Mouse (Mus musculus): ENCODE data around the gene Syap1. TPM values are rescaled to one million over a fixed set of nuclear protein-coding genes. Genes with fewer than 3 reads are reported as not detected.
"Not testable (repeated sequence)": the region's sequence is repeated elsewhere in the genome, so short reads cannot be mapped to it uniquely, and the experiment has no call there.

The Syap1 gene
- polyA plus RNA-seq, 1 experiment from 2014 or later: 23.7 TPM

DNA sequence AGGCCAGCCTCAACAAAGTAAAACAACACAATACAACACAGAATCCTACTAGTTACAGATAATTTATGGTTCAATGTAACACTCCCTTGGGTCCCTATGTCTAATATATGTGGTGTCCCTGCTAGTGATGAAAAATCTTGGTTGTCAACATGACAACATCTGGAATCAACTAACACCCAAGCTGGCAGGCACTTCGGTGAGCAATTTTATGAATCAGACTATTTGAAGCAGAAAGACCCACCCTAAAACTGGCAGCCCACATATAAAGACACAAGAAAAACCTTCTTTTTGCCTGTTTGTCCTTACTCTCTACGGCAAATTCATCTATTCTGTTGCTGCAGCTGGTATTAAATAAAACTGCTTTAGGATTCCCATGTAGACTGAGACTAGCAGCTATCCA is 14.5 kb downstream of the Syap1 start:
- Histone ChIP-seq H3K9me3 (replicated peaks) (no peaks in the 10 kb centered on the region), H3K36me3 (ENCODE audit: poor library complexity, severe bottlenecking) (peaks cover 25% of the 10 kb centered on the region; the same call in 1 of the 2 replicates), H3K4me3 (no peak overlapping the region), H3K4me2 (no peak overlapping the region), H3K4me1 (no peaks in the 10 kb centered on the region), H3K27ac (no peak overlapping the region), H3K27me3 (no peaks in the 10 kb centered on the region), H3K9ac (no peak overlapping the region)
- ATAC-seq: no peak
- 96% methylated on average over 2 of the region's 2 CpGs for WGBS

DNA sequence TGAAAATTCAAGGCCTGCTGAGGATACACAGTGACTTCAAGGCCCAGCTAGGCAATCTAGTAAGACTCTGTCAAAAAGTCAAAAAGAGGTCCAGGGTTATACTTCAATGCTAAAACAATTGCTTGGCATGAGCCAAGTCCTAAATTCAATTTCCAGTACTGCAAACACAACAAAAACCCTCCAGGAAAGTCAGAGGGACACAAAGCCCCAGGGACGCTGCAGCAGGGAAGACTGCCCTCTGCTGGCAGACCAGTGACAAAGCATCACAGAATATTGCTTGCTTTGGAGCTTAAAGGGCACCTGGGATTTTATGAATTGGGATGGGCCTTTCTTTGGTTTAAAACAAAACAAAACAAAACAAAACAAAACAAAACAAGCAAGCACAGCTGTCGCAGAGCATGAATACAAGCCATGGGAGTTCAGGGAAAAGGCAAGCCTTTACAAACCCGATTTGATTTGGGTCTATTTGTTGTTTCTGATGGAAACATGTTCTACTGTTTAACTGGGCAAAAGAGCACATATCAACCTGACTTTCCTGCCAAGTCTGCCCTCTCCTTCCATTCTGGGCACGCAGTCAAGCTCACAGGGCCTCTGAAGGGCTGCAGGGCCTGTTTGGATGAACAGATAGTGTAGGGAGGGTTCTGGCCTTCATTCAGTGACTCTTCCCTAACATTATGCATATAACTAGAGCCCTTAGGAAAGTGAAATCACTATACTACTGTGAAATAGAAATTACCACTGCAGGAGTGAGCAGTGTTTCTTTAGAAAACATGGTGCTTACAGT is 16.3 kb downstream of the Syap1 start:
- Histone ChIP-seq H3K27me3 (no peaks in the 10 kb centered on the region), H3K9me3 (replicated peaks) (no peaks in the 10 kb centered on the region), H3K4me1 (no peaks in the 10 kb centered on the region), H3K9ac (no peak overlapping the region), H3K4me2 (no peak overlapping the region), H3K4me3 (no peak overlapping the region), H3K27ac (no peak overlapping the region), H3K36me3 (ENCODE audit: poor library complexity, severe bottlenecking) (peaks cover 18% of the 10 kb centered on the region; the same call in 1 of the 2 replicates)
- ATAC-seq: no peak
- WGBS: 40% methylated on average over 4 of the region's 4 CpGs

DNA sequence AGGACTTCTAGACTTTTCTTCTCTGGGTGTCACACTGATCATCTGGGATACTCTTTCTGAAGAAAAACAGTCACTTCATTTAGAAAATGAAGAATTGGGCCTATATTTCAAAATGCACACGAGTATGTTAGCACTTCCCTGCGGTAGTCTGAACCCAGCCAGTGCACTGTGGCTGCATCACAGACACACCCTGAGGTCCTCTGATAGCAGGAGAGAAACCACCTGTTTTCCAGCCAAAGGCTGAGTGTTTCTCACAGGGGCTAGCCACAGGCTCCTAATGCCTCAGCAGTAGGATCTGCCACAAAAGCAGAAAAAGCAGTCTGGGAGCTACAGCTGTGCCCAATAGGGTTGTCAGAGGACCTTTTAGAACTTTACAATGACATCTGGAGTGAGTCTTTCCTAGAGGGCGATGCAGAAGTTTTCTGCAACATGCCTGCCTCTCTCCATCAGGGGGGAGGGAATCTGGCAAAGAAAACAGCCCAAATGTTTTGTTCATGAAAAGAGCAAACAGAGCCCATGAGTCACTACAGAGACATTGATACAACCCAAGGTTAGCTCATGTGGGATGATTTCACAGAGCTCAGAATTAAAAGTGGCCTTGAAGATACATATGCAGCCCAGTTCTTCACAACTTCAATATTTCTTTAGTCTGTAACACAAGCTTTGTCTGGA is 19.8 kb downstream of the Syap1 start:
- Histone ChIP-seq H3K27ac (no peak overlapping the region), H3K27me3 (no peaks in the 10 kb centered on the region), H3K9me3 (replicated peaks) (no peaks in the 10 kb centered on the region), H3K4me1 (no peaks in the 10 kb centered on the region), H3K36me3 (ENCODE audit: poor library complexity, severe bottlenecking) (peaks cover 15% of the 10 kb centered on the region; the same call in 1 of the 2 replicates), H3K4me3 (no peak overlapping the region), H3K4me2 (no peak overlapping the region), H3K9ac (no peak overlapping the region)
- no peak for ATAC-seq
- 88% methylated on average over 3 of the region's 3 CpGs for WGBS

DNA sequence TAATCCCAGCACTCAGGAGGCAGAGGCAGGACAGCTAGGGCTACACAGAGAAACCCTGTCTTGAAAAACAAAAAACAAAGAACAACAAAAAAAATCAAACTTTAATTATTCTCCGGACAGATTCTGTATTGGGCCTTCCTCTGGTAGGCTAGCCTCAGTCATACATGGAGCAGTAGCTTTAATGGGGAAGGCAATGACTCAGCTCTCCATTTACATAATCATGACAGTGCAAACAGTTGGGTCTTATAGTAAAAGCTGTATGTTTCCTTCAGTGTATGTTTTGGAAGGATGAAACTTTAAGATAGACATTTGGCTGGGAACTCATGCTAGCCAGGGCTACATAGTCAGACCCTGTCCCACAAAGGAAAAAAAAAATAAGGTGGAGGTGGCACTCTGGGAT is 39.6 kb downstream of the Syap1 start:
- no peaks in the 10 kb centered on the region for H3K27me3 ChIP-seq
- no peak overlapping the region for H3K27ac ChIP-seq
- H3K4me1 ChIP-seq: no peaks in the 10 kb centered on the region
- no peak overlapping the region for H3K4me3 ChIP-seq
- WGBS: 85% methylated on average over 1 of the region's 1 CpGs
- H3K9me3 ChIP-seq (replicated peaks): no peaks in the 10 kb centered on the region
- no peak for ATAC-seq
- no peak overlapping the region for H3K4me2 ChIP-seq
- H3K9ac ChIP-seq: no peak overlapping the region
- H3K36me3 ChIP-seq (ENCODE audit: poor library complexity, severe bottlenecking): no peaks in the 10 kb centered on the region

DNA sequence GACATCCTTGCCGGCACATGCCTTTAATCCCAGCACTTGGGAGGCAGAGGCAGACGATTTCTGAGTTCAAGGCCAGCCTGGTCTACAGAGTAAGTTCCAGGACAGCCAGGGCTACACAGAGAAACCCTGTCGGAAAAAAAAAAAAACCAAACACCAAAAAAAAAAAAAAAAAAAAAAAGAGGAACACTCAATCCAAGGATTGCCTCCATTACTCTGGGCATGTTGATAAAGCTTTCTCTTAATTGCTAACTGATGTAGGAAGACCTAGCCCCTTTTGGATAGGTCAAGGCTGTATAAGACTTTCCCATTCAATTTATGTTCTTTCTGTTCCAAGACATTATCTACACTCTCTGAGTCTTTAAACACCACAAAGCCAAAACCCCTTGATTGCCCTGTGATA is 42.7 kb downstream of the Syap1 start:
- Histone ChIP-seq H3K9ac (no peak overlapping the region), H3K9me3 (replicated peaks) (no peaks in the 10 kb centered on the region), H3K4me1 (no peaks in the 10 kb centered on the region), H3K27ac (no peak overlapping the region), H3K27me3 (no peaks in the 10 kb centered on the region), H3K4me2 (no peak overlapping the region), H3K36me3 (ENCODE audit: poor library complexity, severe bottlenecking) (no peaks in the 10 kb centered on the region), H3K4me3 (no peak overlapping the region)
- ATAC-seq: no peak
- WGBS: 92% methylated on average over 3 of the region's 3 CpGs

DNA sequence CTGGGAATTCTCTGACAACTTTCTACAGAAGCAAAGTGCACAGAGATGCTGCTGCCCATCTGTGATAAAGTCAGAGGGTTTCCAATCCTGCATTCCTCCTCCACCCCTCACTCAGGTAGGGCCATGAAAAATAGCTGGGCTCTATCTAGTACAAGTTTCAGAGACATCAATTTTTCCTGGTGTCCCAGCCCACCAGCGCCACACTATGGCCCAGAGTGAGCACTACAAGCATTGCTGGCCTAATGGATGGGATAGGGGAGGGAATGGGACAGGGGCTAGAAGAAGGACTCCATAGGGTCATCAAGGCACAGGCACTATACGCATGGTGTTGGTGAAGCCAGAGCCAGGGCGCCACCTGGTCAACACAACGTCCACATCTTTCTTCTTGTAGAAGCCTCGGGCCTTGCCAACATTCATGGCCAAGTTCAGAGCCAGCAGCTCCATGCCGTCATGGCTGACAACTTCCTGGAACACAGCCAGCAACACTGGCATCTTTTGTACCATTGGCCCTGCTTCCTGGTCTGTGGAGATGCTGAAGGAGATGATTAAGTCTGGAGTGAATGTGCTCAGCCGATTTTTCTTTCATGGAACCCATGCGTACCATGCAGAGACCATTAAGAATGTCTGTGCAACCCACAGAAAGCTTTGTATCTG is 43.7 kb downstream of the Syap1 start:
- no peaks in the 10 kb centered on the region for H3K9me3 ChIP-seq (replicated peaks)
- no peak overlapping the region for H3K4me2 ChIP-seq
- WGBS: 68% methylated on average over 8 of the region's 8 CpGs
- no peaks in the 10 kb centered on the region for H3K36me3 ChIP-seq (ENCODE audit: poor library complexity, severe bottlenecking)
- ATAC-seq: no peak
- no peak overlapping the region for H3K4me3 ChIP-seq
- H3K9ac ChIP-seq: no peak overlapping the region
- no peak overlapping the region for H3K27ac ChIP-seq
- no peaks in the 10 kb centered on the region for H3K27me3 ChIP-seq
- no peaks in the 10 kb centered on the region for H3K4me1 ChIP-seq

DNA sequence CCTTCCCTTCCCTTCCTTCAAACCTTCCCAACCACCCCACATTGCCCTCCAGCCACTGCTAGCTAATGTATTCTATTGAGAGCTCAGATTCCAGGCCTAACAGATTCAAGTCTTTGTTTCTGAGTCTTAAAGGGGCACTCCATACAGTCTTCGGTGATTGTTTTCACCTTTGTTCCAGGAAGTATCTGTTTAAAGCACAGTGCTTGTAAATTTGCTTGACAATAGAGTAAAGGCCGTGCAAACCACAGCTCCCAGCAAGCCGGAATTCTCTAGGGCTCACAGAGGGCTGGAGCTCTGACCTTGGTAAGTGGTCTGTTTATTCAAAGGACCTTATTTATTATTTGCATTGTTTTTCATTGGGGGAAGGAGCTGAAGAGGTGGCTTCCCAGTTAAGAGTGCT is 56.1 kb downstream of the Syap1 start:
- H3K4me3 ChIP-seq: no peak overlapping the region
- H3K9me3 ChIP-seq (replicated peaks): no peaks in the 10 kb centered on the region
- no peak overlapping the region for H3K9ac ChIP-seq
- peaks cover 4% of the 10 kb centered on the region; the same call in 1 of the 2 replicates for H3K4me1 ChIP-seq
- H3K36me3 ChIP-seq (ENCODE audit: poor library complexity, severe bottlenecking): no peaks in the 10 kb centered on the region
- 22% methylated on average over 3 of the region's 3 CpGs for WGBS
- no peaks in the 10 kb centered on the region for H3K27me3 ChIP-seq
- H3K27ac ChIP-seq: no peak overlapping the region
- H3K4me2 ChIP-seq: no peak overlapping the region
- no peak for ATAC-seq

DNA sequence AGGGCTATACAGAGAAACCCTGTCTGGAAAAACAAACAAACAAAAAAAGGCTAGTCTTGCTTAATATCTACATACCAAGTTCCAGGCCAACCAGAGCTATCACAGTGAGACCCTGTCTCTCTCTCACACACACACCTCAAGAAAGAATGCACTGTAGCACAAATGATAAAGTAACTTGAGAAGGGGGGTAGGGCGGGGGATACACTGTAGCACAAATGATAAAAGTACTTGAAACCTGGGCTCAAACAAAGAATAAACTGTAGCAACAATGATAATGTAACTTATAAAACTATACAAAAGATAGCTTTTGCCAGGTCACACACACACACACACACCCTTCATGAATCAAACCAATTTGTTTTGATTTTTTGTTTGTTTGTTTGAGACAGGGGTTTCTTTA is 56.7 kb downstream of the Syap1 start:
- H3K27ac ChIP-seq: no peak overlapping the region
- H3K4me3 ChIP-seq: no peak overlapping the region
- H3K4me1 ChIP-seq: peaks cover 4% of the 10 kb centered on the region; the same call in 1 of the 2 replicates
- 61% methylated on average over 1 of the region's 1 CpGs for WGBS
- H3K4me2 ChIP-seq: no peak overlapping the region
- ATAC-seq: no peak
- H3K9me3 ChIP-seq (replicated peaks): no peaks in the 10 kb centered on the region
- no peak overlapping the region for H3K9ac ChIP-seq
- H3K27me3 ChIP-seq: no peaks in the 10 kb centered on the region
- H3K36me3 ChIP-seq (ENCODE audit: poor library complexity, severe bottlenecking): no peaks in the 10 kb centered on the region

DNA sequence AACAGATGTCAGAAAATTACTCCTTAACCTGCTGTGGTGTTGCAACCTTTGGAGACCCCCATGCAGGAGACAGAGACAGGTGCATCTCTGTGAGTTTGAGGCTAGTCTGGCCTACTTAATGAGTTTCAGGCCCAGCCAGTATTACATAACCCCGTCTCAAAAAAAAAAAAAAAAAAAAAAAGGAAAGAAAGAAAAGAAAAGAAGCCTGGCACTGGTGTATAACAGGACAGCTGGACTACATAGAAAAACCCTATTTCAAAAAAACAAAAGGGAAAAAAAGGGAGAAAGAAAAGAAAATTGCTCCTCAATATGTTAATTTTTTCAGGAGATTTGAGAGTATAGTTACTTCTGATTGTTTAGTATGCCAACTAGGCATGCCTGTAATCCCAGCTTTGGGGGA is 57.2 kb downstream of the Syap1 start:
- Histone ChIP-seq H3K9me3 (replicated peaks) (no peaks in the 10 kb centered on the region), H3K9ac (no peak overlapping the region), H3K27me3 (no peaks in the 10 kb centered on the region), H3K4me3 (no peak overlapping the region), H3K27ac (no peak overlapping the region), H3K4me1 (peaks cover 4% of the 10 kb centered on the region; the same call in 1 of the 2 replicates), H3K36me3 (ENCODE audit: poor library complexity, severe bottlenecking) (no peaks in the 10 kb centered on the region), H3K4me2 (no peak overlapping the region)
- ATAC-seq: no peak
- WGBS: 23% methylated on average over 1 of the region's 1 CpGs

DNA sequence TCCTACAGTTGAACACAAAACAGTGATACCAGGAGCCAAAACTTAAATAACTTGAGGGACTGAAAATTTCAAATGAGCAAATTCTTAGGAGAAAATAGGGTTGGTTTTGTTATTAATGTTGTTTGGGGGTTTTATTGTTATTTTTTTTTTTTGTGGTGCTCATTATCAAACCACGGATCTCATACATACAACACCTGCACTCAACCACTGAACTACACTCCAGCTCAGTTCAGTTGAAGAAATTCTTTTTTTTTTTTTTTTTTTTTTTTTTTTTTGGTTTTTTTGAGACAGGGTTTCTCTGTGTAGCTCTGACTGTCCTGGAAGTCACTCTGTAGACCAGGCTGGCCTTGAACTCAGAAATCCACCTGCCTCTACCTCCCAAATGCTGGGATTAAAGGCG is 57.9 kb downstream of the Syap1 start:
- not testable (repeated sequence) for H3K27me3 ChIP-seq; H3K4me2 ChIP-seq; ATAC-seq; H3K4me1 ChIP-seq; H3K9ac ChIP-seq; H3K27ac ChIP-seq; H3K4me3 ChIP-seq; H3K36me3 ChIP-seq (ENCODE audit: poor library complexity, severe bottlenecking); H3K9me3 ChIP-seq (replicated peaks)
- WGBS: 71% methylated on average over 2 of the region's 2 CpGs

DNA sequence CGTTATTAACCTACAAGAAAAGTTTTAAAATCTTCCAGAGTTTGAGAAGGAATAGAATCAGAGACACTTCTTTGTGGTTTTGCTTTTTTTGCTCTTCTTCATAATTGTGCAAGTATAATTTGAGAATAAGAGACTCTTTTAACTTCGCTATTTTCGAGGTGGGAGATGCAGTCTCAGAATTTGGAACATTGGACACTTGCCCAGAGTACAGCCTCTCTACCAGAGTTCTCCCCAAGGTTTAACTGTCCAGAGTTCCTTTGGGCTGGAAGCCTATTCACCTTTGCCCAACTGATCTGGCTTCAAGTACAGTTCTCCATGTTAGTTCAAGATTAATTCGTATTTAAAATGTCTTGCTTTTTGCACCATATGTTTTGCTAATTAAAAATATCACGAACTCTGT is 58.5 kb downstream of the Syap1 start:
- Histone ChIP-seq H3K4me3 (peak overlapping the region; percentile 55), H3K9ac (no peak overlapping the region), H3K27ac (no peak overlapping the region), H3K4me1 (peaks cover 4% of the 10 kb centered on the region; the same call in 1 of the 2 replicates), H3K9me3 (replicated peaks) (no peaks in the 10 kb centered on the region), H3K27me3 (no peaks in the 10 kb centered on the region), H3K4me2 (peak overlapping the region; percentile 39; the same call in 1 of the 2 replicates), H3K36me3 (ENCODE audit: poor library complexity, severe bottlenecking) (no peaks in the 10 kb centered on the region)
- WGBS: 40% methylated on average over 5 of the region's 5 CpGs
- ATAC-seq: peak; percentile 28; the same call in 1 of the 2 replicates

DNA sequence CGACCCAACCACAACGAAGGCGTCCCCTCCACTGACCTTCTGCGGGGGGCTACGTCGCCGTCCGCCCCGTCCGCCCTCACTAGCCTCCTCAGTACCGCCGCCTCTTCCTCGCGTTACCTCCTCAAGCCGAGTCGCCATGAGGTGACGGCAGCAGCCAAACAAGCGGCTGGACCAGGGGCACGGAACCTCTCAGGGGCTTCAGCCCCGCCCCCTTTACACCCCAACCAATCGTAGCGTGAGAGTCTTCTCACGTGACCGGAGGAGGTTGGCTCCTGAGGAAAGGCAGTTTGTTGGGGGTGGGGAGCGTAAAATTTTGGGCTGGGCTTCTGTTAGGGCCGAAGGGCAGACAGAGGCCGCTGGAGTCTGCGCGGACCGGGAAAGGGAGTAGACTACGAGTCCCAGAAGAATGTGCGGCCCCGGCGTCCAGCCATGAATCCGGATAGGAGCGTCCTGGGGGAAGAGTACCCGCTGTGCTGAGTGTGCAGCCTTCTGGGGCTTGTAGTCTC is 59.0 kb downstream of the Syap1 start, which contains the start of gene Txlng:
Gene Txlng (minus strand): TSS at position 252 of the 506 bp plus-strand sequence.
- no peaks in the 10 kb centered on the region for H3K27me3 ChIP-seq
- peaks cover 4% of the 10 kb centered on the region; the same call in 1 of the 2 replicates for H3K4me1 ChIP-seq
- WGBS: 18% methylated on average over 37 of the region's 37 CpGs
- H3K27ac ChIP-seq: no peak within 1 kb of the TSS
- no peaks in the 10 kb centered on the region for H3K9me3 ChIP-seq (replicated peaks)
- peak within 1 kb of the TSS; percentile 70 for H3K9ac ChIP-seq
- H3K4me3 ChIP-seq: peak within 1 kb of the TSS; percentile 55
- H3K36me3 ChIP-seq (ENCODE audit: poor library complexity, severe bottlenecking): no peaks in the 10 kb centered on the region
- peak; percentile 99 for ATAC-seq
- peak within 1 kb of the TSS; percentile 74 for H3K4me2 ChIP-seq

Data from forebrain, embryonic 13.5 days (tissue).